Mouse (Mus musculus) midbrain, postnatal 0 days (tissue): ENCODE measurements around the gene Lca5. TPM values are rescaled to one million over a fixed set of nuclear protein-coding genes. Genes with fewer than 3 reads are reported as not detected.
A peak's percentile ranks its signal among the peaks of the same experiment; 100 is the strongest.

ENCODE experiments used
- ATAC-seq: fragments of 200-750 bp; cut with Nextera tagmentation; 2 replicates; pipeline ENCODE4 v1.8.0; 2017; ENCODE audit warnings: moderate number of reproducible peaks, mild to moderate bottlenecking, moderate TSS enrichment, moderate library complexity; ENCODE audit not compliant: low FRiP score
- DNase-seq: peaks from one replicate; pipeline ENCODE4 v3.0.0-alpha.2; 2015; ENCODE audit warnings: low spot score
- H3K27ac ChIP-seq: fragments of 300-500 bp; sonication (generic); 2 replicates; pipeline ENCODE4 v1.5.1; 2014; ENCODE audit warnings: low read depth, mild to moderate bottlenecking, low read length, mixed read lengths
- H3K27me3 ChIP-seq: fragments of 300-500 bp; sonication (generic); 2 replicates; pipeline ENCODE4 v1.6.1; 2014; ENCODE audit warnings: low read length, control low read depth, mixed read lengths; ENCODE audit not compliant: insufficient read depth
- H3K36me3 ChIP-seq: fragments of 300-500 bp; sonication (generic); 2 replicates; pipeline ENCODE4 v1.6.1; 2014; ENCODE audit warnings: low read length, control low read depth, mixed read lengths; ENCODE audit not compliant: insufficient read depth
- H3K4me1 ChIP-seq: fragments of 300-500 bp; sonication (generic); 2 replicates; pipeline ENCODE4 v1.6.1; 2014; ENCODE audit warnings: mild to moderate bottlenecking, control low read depth, antibody characterized with exemption, low read length, mixed read lengths; ENCODE audit not compliant: insufficient read depth
- H3K4me2 ChIP-seq: fragments of 300-500 bp; sonication (generic); 2 replicates; pipeline ENCODE4 v1.6.1; 2014; ENCODE audit warnings: low read depth, mild to moderate bottlenecking, low read length, mixed read lengths; ENCODE audit not compliant: poor library complexity, severe bottlenecking
- H3K4me3 ChIP-seq: fragments of 300-500 bp; sonication (generic); 2 replicates; pipeline ENCODE4 v1.5.1; 2014; ENCODE audit warnings: low read depth, mild to moderate bottlenecking, low read length, moderate library complexity
- H3K9ac ChIP-seq: fragments of 300-500 bp; sonication (generic); replicated peaks from 2 replicates; pipeline ENCODE4 v1.6.1; 2014; ENCODE audit warnings: mild to moderate bottlenecking, low read length, moderate library complexity, mixed read lengths; ENCODE audit not compliant: poor library complexity, severe bottlenecking
- H3K9me3 ChIP-seq: fragments of 300-500 bp; sonication (generic); 2 replicates; pipeline ENCODE4 v1.6.1; 2016; ENCODE audit warnings: low read length, control low read depth
- CTCF ChIP-seq: IDR thresholded peaks from 2 replicates; pipeline ENCODE4 v1.5.1; 2016; ENCODE audit warnings: antibody characterized with exemption, mild to moderate bottlenecking
- WGBS: fragments of 180-500 bp; shearing (Covaris S2); extraction: QIAGEN DNeasy Blood & Tissue Kit; methylation state at CpG from one replicate; pipeline ENCODE4 v1.1.7; 2014; 5-methylcytosine and 5-hydroxymethylcytosine counted together
- polyA plus RNA-seq: library from polyadenylated mRNA; unstranded; fragments of >200 nt; fragmentation: Nextera tagmentation; extraction: Ambion mirVana; gene quantifications from 2 replicates; pipeline ENCODE4 v1.2.1, GENCODE M21; 2015
- total RNA-seq: library from RNA; depleted of rRNA; stranded (reverse); fragments of >200 nt; gene quantifications from 2 replicates; pipeline ENCODE4 v1.2.3, GENCODE M21; 2014; rRNA removed

Gene Lca5
- total RNA-seq (12.8 and 28.6 TPM in 2 replicates), polyA plus RNA-seq (11.0 and 14.5 TPM in 2 replicates)

- Histone ChIP-seq H3K4me2 (peak within 1 kb of the TSS; percentile 56), H3K9ac (peak within 1 kb of the TSS; percentile 61), H3K9me3 (no peaks in the 10 kb centered on the region), H3K4me1 (no peaks in the 10 kb centered on the region), H3K27me3 (no peaks in the 10 kb centered on the region), H3K4me3 (peak within 1 kb of the TSS; percentile 56), H3K36me3 (no peaks in the 10 kb centered on the region), H3K27ac (peak within 1 kb of the TSS; percentile 75)
- 2% methylated on average over 48 of the region's 57 CpGs for WGBS
- DNase-seq (peak; percentile 98), ATAC-seq (peak; percentile 99)
- no peak for TF ChIP-seq CTCF
Observed at GRCm38 (mm10) chr9:83440392-83441357, at the start of gene Lca5. TSS of gene Lca5 (minus strand) at chr9:83441127.

DNA sequence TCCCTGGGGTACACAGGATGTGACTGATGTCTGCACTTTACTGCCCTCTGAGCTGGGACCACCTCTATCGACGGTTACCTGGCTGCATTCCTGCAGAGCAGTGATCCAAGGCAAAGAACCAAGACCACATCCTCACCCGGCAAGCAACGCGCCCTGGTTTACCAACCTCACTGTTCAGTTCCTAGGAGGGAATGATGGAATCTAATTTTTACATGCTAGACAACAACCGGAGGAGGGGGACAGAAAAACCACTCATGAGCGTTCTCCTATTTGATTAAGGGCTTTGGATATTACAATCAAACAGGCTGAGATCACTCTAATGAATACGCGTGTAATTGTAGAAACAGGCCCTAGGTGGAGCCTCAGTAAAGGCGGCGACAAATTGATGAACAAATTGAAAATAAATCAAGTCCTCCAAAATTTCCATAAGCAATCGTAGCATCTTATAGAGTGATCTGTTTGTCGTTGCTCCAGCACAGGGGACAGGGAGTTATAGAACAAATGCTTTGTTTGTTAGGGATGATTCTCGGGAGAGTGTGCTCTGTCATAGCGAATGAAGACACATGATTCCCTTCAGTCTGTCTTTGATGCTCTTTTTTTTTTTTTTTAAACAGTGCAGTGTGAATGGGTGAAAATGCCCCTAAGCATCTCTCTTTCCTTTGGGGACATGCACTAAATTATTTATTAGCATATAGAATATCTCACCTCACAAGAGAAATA is 47.7 kb upstream of the Lca5 start:
- DNase-seq (peak; percentile 72), ATAC-seq (peak; percentile 48)
- Histone ChIP-seq H3K4me2 (peak overlapping the region; percentile 18; the same call in 1 of the 2 replicates), H3K27me3 (no peaks in the 10 kb centered on the region), H3K4me3 (peak overlapping the region; percentile 8; the same call in 1 of the 2 replicates), H3K36me3 (no peaks in the 10 kb centered on the region), H3K9ac (peak overlapping the region; percentile 24; the same call in 1 of the 2 replicates), H3K4me1 (no peaks in the 10 kb centered on the region), H3K27ac (peak overlapping the region; percentile 27; the same call in 1 of the 2 replicates), H3K9me3 (no peaks in the 10 kb centered on the region)
- WGBS = 35% methylated on average over 15 of the region's 15 CpGs
- TF ChIP-seq CTCF = peak; percentile 76

DNA sequence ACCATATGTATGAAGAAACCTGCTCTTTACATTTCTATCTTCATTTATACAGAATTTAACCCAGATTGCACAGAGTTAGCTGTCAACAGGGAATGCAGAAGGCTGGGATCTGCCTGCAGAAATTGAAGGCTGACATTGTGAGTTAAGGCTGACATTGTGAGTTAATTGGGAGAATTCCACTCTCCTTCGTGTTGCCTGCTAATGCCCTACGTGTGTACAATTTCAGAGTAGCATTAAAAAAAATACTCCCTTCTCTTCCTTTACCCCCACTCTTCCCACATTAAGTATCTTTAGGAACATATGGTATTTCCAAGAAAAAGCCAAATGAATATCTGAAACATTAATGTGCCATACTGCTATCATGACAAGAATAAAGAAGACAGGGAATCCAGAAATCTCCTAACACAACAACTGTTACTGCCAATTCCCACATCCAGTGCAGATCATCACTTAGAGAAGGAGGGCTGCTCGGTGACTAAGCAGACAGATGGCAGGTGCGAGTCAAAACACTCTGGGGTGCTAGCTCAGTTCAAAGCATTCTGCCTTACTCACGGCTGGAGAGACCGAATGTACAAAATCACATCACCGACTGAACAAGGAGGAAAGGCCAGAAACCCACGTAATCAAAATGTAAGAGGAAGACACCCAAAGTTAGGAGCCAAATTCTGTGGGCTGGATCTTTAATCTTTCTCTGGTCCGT is 47.0 kb upstream of the Lca5 start:
- no peak overlapping the region for H3K9ac ChIP-seq

GRCm38 (mm10) chr9:83485966-83486365 is 45.0 kb upstream of the Lca5 start:
- H3K9me3 ChIP-seq = no peaks in the 10 kb centered on the region
- H3K4me1 ChIP-seq = no peaks in the 10 kb centered on the region
- no peak for DNase-seq
- TF ChIP-seq CTCF = no peak
- H3K27me3 ChIP-seq = no peaks in the 10 kb centered on the region
- no peak overlapping the region for H3K4me2 ChIP-seq
- H3K36me3 ChIP-seq = no peaks in the 10 kb centered on the region
- no peak for ATAC-seq
- H3K9ac ChIP-seq = no peak overlapping the region
- H3K4me3 ChIP-seq = no peak overlapping the region
- no peak overlapping the region for H3K27ac ChIP-seq
- 93% methylated on average over 3 of the region's 3 CpGs for WGBS

More for the DNA sequence above, 47.0 kb upstream of the Lca5 start:
- Histone ChIP-seq H3K9me3 (no peaks in the 10 kb centered on the region), H3K4me2 (no peak overlapping the region), H3K36me3 (no peaks in the 10 kb centered on the region), H3K27ac (peak overlapping the region; percentile 27; the same call in 1 of the 2 replicates), H3K4me3 (no peak overlapping the region), H3K4me1 (no peaks in the 10 kb centered on the region), H3K27me3 (no peaks in the 10 kb centered on the region)
- peak; percentile 26 for TF ChIP-seq CTCF
- DNase-seq (peak; percentile 74), ATAC-seq (peak; percentile 74)
- 28% methylated on average over 9 of the region's 9 CpGs for WGBS

DNA sequence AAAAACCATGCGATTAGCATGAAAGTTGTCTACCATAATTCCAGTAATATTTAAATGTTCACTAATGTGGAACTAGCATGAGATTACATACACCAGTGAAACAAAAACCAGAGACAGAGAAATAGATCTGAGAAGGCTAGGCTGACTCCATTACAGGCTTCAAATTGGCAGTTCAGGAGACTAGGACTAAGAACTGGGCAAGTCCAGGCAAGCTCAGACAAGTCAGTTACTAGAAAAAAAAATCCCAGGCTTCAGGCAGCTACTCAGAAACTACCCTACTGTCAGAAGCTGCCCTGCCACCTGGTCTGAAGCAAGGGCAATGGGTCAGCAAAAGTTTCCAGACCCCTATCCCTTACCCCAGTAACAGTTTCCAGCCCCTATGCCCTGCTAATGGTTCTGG is 44.4 kb upstream of the Lca5 start:
- H3K36me3 ChIP-seq = no peaks in the 10 kb centered on the region
- DNase-seq (no peak), ATAC-seq (no peak)
- H3K4me3 ChIP-seq = no peak overlapping the region
- no peak for TF ChIP-seq CTCF
- no peak overlapping the region for H3K27ac ChIP-seq
- 100% methylated on average over 1 of the region's 1 CpGs for WGBS
- no peak overlapping the region for H3K4me2 ChIP-seq
- H3K27me3 ChIP-seq = no peaks in the 10 kb centered on the region
- H3K9me3 ChIP-seq = no peaks in the 10 kb centered on the region
- no peak overlapping the region for H3K9ac ChIP-seq
- no peaks in the 10 kb centered on the region for H3K4me1 ChIP-seq
